Mouse (Mus musculus) embryo, embryonic 10.5 days (tissue): ENCODE measurements around the gene Ppm1g.

Experiments
- DNase-seq: peaks from one replicate; pipeline ENCODE4 v3.0.0-alpha.2; 2015; ENCODE audit warnings: low spot score

Gene Ppm1g

GRCm38 (mm10) chr5:31192045-31192938, 28.2 kb downstream of the Ppm1g start:
- DNase-seq = no peak

- no peak for DNase-seq
These were observed 30.3 kb downstream of the Ppm1g start for GRCm38 (mm10) chr5:31190201-31190600.

- DNase-seq = peak; percentile 36
These were observed 32.2 kb downstream of the Ppm1g start for GRCm38 (mm10) chr5:31188223-31188840.

GRCm38 (mm10) chr5:31183678-31184077, 36.8 kb downstream of the Ppm1g start:
- no peak for DNase-seq

- no peak for DNase-seq
These were observed 39.2 kb downstream of the Ppm1g start for GRCm38 (mm10) chr5:31181183-31181770.

GRCm38 (mm10) chr5:31179766-31180630, 40.5 kb downstream of the Ppm1g start, which contains the start of the genes Gm29609 and Gtf3c2:
Gene Gm29609, minus strand, starts transcription at chr5:31179911.
Gene Gtf3c2, minus strand, starts transcription at chr5:31180144.
- DNase-seq = peak; percentile 96

- DNase-seq = peak; percentile 62
These were observed 41.2 kb downstream of the Ppm1g start for GRCm38 (mm10) chr5:31179301-31179765.

GRCm38 (mm10) chr5:31168630-31169029, 51.9 kb downstream of the Ppm1g start:
- no peak for DNase-seq

GRCm38 (mm10) chr5:31164878-31165277, 55.6 kb downstream of the Ppm1g start:
- DNase-seq = no peak

GRCm38 (mm10) chr5:31162462-31162861, 58.0 kb downstream of the Ppm1g start:
- DNase-seq = no peak

- DNase-seq = peak; percentile 92
These were observed 66.3 kb downstream of the Ppm1g start, which contains the start of gene Mpv17 for GRCm38 (mm10) chr5:31154152-31154553. Gene Mpv17, minus strand, starts transcription at chr5:31154251.

- DNase-seq = no peak
These were observed 66.9 kb downstream of the Ppm1g start for GRCm38 (mm10) chr5:31153516-31154151.
